Mouse (Mus musculus): ENCODE results near the gene Ccr10.
"Not testable (repeated sequence)": the region's sequence is repeated elsewhere in the genome, so short reads cannot be mapped to it uniquely, and the experiment has no call there.

Ccr10 gene

DNA sequence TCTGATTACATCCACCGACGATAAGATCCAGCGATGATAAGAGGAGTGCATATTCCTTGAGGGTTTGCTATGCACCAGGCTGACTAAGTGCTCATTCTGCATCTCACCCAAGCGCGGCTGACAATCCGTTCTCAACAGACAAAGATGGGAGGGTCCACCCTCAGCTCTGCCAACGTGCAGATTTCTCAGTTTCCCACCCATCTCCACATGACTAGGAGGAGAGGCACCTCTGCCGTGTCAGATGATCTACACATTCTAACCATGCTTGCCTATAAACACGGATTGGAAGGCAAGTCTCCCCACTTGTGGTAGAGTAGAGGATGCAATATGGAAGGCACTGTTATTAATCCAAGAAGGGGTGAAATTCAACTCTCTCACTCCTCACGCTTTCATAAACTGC lies 26.5 kb downstream of the Ccr10 start:
- DNase-seq, result no peak

- no peak for DNase-seq
Measured at GRCm38 (mm10) chr11:101146377-101146776, 28.9 kb downstream of the Ccr10 start.

GRCm38 (mm10) chr11:101143338-101144225 lies 31.7 kb downstream of the Ccr10 start:
- peak; percentile 53 for DNase-seq

DNA sequence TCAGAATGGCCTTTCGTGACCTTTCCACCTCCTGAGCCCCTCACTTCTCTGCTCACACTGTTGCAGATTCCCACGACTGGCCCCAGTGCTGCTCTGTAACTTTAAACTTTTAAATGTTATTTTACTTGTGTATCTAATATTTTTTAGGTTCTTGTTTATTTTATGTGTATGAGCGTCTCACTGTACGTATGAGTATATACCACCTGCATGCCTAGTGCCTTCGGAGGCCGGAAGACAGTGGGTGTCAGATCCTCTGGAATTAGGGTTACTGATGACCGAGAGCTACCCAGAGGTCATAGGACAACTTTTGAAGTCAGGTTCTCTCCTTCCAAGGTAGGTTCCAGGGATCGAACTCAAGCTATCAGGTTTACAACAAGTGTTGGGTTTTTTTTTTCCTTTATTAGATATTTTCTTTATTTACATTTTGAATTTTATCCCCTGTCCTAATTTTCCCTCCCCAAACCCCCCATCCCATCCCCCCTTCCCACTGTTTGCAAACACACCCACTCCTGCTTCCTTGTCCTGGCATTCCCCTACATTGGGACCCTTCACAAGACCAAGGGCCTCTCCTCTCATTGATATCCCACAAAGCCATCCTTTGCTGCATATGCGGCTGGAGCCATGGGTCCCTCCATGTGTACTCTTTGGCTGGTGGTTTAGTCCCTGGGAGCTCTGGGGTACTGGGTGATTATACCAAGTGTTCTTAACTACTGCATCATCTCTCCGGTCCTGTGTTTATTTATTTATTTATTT lies 32.9 kb downstream of the Ccr10 start:
- DNase-seq, result no peak

GRCm38 (mm10) chr11:101141088-101141487 lies 34.2 kb downstream of the Ccr10 start:
- no peak for DNase-seq

DNA sequence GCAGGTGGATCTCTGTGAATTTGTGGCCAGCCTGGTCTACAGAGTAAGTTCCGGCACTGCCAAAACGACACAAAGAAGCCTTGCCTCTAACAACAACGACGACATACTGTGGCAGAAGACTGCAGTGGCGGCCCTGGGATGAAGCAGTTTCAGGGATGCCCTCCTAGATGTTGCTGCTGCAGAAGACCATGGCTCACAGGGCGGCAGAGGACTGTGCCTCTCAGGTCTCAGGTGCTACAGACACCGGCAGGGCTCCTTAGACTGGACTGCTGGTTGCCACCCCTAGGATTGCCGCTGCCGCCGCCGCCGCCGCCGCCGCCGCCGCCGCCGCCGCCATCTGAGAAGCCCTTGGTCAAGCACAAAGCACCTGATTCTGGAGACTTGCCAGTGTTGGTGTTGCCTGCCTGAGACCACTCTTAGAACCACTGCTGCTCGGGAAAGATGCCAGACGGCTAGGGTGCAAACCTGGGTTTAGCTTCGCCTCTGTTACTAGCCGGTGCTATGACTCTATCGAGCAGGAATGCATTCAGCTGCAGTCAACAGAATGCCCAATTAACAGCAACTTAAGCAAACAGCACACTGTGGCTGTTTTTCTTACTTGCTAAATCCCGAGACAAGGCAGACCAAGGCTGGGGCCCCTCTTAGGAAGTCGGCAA lies 35.0 kb downstream of the Ccr10 start:
- no peak for DNase-seq

DNA sequence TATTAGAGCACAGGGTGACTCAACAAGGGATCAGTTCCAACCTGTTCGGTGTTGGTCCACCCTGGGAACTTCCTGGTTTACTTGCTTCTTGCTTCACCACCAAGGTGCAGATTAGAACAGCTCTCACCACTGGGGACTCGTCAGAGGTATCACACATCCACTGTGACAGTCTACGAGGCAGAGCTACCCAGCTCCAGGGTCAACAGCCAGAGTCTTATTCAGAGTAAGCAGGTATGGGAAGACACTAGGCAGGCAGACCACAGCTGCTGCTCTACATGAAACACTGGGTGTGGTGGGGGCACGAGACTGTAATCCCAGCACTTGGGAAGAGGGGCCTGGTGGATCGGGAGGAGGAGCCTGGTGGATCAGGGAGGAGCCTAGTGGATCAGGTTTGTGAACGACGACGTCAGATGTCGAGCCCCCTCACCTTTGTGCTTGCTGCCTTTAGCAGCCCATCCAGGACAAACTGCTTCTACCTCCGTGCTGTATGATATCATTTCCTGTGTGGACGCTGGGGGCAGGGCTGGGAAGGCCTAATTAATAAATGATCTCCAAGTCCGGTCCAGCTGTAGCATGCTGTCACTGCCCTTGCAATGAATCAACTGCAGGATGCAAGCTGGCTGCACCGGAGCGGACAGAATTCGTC lies 36.6 kb downstream of the Ccr10 start:
- DNase-seq, result no peak

DNA sequence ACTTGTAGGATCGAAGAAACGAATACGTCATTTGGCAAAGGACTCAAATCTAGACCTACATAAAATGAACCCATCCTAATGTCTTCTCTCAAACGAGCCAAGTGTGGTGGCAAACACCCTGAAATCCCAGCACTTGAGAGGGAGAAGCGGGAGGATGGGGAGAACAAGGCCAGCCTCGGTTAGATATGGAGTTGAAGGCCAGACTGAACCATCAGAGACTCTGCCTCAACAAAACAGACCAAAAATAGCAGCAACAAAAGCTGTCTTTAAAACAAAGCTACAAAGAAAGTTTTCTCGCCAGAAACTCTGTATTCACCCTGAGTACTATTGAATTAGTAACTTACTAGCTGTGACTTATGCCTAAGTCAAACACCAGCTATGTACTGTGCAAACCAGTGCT lies 38.2 kb downstream of the Ccr10 start:
- no peak for DNase-seq

GRCm38 (mm10) chr11:101134217-101134865 lies 40.9 kb downstream of the Ccr10 start:
- peak; percentile 39 for DNase-seq

- DNase-seq, result no peak
Measured at GRCm38 (mm10) chr11:101133037-101133436, 42.2 kb downstream of the Ccr10 start.

GRCm38 (mm10) chr11:101131701-101132100 lies 43.5 kb downstream of the Ccr10 start:
- DNase-seq, result no peak

- peak; percentile 50 for DNase-seq
Measured at GRCm38 (mm10) chr11:101131187-101131586, 44.1 kb downstream of the Ccr10 start.

- no peak for DNase-seq
Measured at GRCm38 (mm10) chr11:101130056-101130756, 45.0 kb downstream of the Ccr10 start.

DNA sequence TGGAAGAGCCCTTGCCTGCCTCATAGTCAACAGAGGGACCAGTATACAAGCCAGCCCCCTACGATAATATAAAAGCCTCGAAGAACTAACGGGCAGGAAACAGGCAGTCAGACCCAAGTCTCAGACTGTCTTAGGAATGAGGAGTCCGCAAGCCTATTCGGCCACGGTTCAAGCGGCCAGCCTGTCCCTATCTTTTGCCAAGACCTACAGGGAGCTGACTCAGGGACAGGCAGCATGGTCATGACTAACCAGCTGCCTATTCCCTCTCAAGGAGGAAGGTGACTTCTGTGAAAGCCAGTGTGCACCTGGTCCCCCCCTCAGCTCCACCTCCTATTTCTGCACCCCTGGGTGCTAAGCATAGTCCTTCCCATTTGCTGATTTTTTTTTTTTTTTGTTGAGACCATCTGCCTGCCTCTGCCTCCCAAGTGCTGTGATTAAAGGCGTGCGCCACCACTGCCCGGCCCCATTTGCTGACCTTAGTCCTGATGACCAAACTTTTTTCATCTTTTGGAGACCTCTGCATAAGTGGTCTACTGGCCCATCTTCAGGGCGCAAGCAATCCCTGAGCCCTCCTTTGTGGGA lies 46.2 kb downstream of the Ccr10 start:
- no peak for DNase-seq

DNA sequence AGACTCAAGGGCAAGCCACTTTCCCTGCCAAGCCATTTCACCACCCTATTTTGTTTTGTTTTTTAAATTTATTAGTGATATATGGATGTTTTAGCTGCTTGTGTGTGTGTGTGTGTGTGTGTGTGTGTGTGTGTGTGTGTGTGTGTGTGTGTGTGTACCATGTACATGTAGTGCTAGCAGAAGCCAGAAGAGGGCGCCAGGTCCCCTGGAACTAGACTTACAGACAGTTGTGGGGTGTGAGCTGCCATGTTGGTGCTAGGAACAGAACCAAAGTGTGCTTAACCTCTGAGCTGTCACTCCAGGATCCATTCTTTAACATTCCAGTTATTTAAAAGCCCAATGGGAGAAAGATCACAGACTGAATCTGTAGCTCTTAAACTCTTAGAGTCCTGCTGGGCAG lies 48.2 kb downstream of the Ccr10 start:
- no peak for DNase-seq

- DNase-seq, result not testable (repeated sequence)
Measured at GRCm38 (mm10) chr11:101125008-101125407, 50.2 kb downstream of the Ccr10 start.

DNA sequence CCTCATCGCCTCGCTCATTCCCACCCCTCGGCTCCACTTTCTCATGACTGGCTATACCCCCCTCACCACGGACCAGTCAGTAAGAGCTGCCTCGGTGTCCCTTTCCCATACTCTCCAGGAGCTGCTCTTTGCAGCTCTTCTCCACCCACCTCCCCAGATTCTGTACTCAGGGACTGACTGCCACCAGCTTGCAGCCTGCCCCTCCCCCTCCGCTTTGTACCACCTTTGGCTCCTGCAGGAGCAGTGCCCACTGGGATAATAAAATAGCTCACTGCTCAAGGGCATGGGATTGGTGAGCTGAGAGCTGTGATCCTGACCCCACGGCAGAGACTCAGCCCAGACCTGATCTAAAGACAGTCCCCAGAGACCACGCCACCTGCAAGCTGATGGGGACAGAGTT lies 50.7 kb downstream of the Ccr10 start:
- not testable (repeated sequence) for DNase-seq
